Mouse (Mus musculus) neutrophil, adult 83 days (primary cell): ENCODE measurements around the gene Olfr767. TPM values are rescaled to one million over a fixed set of nuclear protein-coding genes. Genes with fewer than 3 reads are reported as not detected.

Experiments
- total RNA-seq, 2 experiments: library from RNA; stranded (reverse); gene quantifications; one replicate each; pipeline ENCODE4 v1.2.4; 2023

Gene Olfr767
- total RNA-seq = not detected

DNA sequence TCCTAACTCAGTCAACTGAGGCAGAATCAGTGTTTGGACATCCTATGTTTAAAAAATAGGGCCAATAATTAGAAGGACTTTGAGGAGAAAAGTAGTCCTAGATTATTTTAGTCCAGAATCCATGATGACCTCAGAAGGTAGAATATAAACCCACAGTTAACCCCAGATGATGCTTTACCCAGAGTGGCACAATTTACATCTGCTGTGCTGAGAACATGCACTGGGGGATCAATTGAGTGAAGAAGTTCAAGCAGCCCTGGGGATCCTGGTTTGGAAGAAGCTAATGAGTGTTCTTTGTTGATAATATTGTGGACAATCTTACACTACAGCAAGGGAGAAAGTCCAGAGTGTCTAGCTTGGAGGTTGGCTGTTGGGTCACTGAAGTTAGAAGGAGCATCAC, at the start of gene Olfr767:
Gene Olfr767 (minus strand): TSS at position 101 of the 400 bp plus-strand sequence.

DNA sequence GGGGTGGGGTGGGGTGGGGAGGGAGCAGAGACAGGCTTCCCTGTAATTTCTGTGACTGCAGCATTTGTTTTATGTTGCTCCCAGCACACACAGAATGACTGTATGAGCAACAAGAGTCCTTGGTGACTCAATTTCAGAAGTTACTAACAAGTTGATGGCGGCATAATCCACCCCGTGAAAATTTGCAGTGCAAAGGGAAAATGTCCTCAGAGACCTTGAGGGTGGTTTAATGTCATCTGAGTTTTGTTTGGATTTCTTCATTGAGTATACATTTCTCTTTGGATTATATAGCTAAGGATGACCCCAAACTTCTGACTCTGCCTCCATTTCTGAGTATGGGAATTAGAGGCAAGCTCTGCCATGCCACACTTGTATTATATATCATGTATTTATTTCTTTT, 35.1 kb upstream of the Olfr767 start, which contains the start of gene Olfr769:
Gene Olfr769 (minus strand): TSS at position 101 of the 400 bp plus-strand sequence.

DNA sequence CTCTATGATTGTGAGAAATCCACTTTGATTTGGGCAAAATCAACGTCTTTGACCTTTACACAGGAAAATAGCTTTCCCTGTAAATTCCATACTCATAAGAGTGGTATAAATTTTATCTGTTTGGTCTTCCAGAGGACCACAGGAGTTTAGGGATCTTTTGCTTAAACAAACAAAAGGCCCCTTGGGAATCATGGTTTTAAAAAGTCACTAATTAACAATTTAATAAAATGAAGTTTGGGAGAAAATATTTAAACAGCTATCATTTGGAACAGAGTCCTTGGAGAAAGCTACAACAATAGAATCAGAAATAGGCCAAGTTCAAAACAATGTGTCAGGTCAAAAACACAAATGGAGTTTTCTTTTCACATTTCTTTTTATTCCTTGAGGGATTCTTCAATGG, 16.6 kb upstream of the Olfr767 start, which contains the start of gene Olfr768:
Gene Olfr768 (minus strand): TSS at position 101 of the 400 bp plus-strand sequence.

DNA sequence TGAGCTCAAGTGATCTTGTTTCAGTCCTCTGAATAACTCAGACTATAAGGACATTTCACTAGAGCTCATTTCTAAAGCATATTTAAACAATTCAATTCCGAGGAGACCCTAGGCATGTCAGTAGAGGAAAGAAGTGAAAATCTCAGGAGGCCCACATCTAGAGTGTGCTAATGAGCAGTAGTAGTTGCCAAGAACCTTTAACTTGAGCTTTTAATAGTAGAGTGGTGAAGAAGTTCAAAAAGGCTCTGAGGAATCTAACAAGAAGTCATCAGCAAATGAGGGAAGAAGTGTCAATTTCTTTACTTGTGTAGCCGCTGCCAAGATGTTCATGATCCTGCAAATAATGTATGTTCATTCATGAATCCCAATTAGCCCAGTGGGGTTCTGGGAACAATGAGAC, 13.8 kb downstream of the Olfr767 start, which contains the start of gene Olfr766-ps1:
Gene Olfr766-ps1 (minus strand): TSS at position 101 of the 400 bp plus-strand sequence.

DNA sequence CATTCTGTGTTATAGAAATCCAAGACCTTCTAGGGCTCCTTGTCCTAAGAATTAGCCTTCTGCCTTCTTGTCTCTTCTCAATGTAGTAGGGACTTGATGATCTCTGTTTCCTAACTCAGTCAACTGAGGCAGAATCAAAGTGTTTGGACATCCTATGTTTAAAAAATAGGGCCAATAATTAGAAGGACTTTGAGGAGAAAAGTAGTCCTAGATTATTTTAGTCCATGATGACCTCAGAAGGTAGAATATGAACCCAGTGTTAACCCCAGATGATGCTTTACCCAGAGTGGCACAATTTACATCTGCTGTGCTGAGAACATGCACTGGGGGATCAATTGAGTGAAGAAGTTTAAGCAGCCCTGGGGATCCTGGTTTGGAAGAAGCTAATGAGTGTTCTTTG, 32.8 kb downstream of the Olfr767 start, which contains the start of gene Olfr765:
Gene Olfr765 (minus strand): TSS at position 101 of the 400 bp plus-strand sequence.

DNA sequence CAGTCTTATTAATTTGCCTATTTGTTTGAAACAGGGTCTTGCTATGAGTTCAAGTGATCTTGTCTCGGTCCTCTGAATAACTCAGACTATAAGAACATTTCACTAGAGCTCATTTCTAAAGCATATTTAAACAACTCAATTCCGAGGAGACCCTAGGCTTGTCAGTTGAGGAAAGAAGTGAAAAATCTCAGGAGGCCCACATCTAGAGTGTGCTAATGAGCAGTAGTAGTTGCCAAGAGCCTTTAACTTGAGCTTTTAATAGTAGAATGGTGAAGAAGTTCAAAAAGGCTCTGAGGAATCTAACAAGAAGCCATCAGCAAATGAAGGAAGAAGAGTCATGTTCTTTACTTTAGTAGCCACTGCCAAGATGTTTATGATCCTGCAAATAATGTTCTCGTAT, 42.9 kb downstream of the Olfr767 start, which contains the start of gene Olfr764-ps1:
Gene Olfr764-ps1 (minus strand): TSS at position 101 of the 400 bp plus-strand sequence.

Other genes with a start within 250 kb of the Olfr767 start
- under 1 TPM in 1 of 2 experiments, not detected in 1; 0.13 TPM for gene Gdf11, start 191.2 kb downstream of the Olfr767 start, total RNA-seq
- 100 to 1,000 TPM; 136 to 156 TPM for gene Cd63, start 181.9 kb downstream of the Olfr767 start, total RNA-seq
- 1 to 10 TPM; 3.2 to 6.0 TPM for gene Rdh5, start 160.0 kb downstream of the Olfr767 start, total RNA-seq
- gene Bloc1s1, start 158.9 kb downstream of the Olfr767 start, total RNA-seq = 10 to 100 TPM; 80.0 to 90.6 TPM
- under 1 TPM in 1 of 2 experiments, not detected in 1; 0.09 TPM for gene Itga7, start 149.1 kb downstream of the Olfr767 start, total RNA-seq
- not detected for gene Mettl7b, start 121.9 kb downstream of the Olfr767 start, total RNA-seq
- gene Olfr9, start 93.5 kb downstream of the Olfr767 start, total RNA-seq = not detected
- not detected for gene Olfr763, start 72.1 kb downstream of the Olfr767 start, total RNA-seq
- gene Olfr764-ps1, start 43.0 kb downstream of the Olfr767 start, total RNA-seq = not detected
- not detected for gene Olfr765, start 32.9 kb downstream of the Olfr767 start, total RNA-seq
- not detected for gene Olfr766-ps1, start 13.9 kb downstream of the Olfr767 start, total RNA-seq
- gene Olfr768, start 16.5 kb upstream of the Olfr767 start, total RNA-seq = not detected
- gene Olfr769, start 35.0 kb upstream of the Olfr767 start, total RNA-seq = not detected
- not detected for gene Olfr770, start 56.1 kb upstream of the Olfr767 start, total RNA-seq
- not detected for gene Olfr771, start 81.8 kb upstream of the Olfr767 start, total RNA-seq
- not detected for gene Olfr772, start 95.0 kb upstream of the Olfr767 start, total RNA-seq
- gene Olfr773, start 104.5 kb upstream of the Olfr767 start, total RNA-seq = not detected
- not detected for gene Olfr774, start 153.3 kb upstream of the Olfr767 start, total RNA-seq
- gene Olfr775, start 165.5 kb upstream of the Olfr767 start, total RNA-seq = not detected
- not detected for gene Olfr776, start 176.2 kb upstream of the Olfr767 start, total RNA-seq
- not detected for gene Olfr777, start 188.6 kb upstream of the Olfr767 start, total RNA-seq
- not detected for gene Olfr780, start 235.2 kb upstream of the Olfr767 start, total RNA-seq
- gene Olfr781, start 245.9 kb upstream of the Olfr767 start, total RNA-seq = not detected